Mouse (Mus musculus) forebrain, embryonic 12.5 days (tissue): Measurements from ENCODE around the gene Ebf1. TPM values are rescaled to one million over a fixed set of nuclear protein-coding genes. Genes with fewer than 3 reads are reported as not detected.

Source experiments
- ATAC-seq: fragments of 200-750 bp; cut with Nextera tagmentation; 2 replicates; pipeline ENCODE4 v1.8.0; 2017; ENCODE audit warnings: moderate TSS enrichment; ENCODE audit not compliant: low FRiP score
- H3K27ac ChIP-seq: fragments of 300-500 bp; sonication (generic); 2 replicates; pipeline ENCODE4 v1.5.1; 2016; ENCODE audit warnings: mild to moderate bottlenecking
- H3K27me3 ChIP-seq: fragments of 300-500 bp; sonication (generic); 2 replicates; pipeline ENCODE4 v1.6.1; 2016; ENCODE audit warnings: mild to moderate bottlenecking
- H3K36me3 ChIP-seq: fragments of 300-500 bp; sonication (generic); replicated peaks from 2 replicates; pipeline ENCODE4 v1.6.1; 2016; ENCODE audit warnings: mild to moderate bottlenecking
- H3K4me1 ChIP-seq: fragments of 300-500 bp; sonication (generic); 2 replicates; pipeline ENCODE4 v1.6.1; 2016
- H3K4me2 ChIP-seq: fragments of 300-500 bp; sonication (generic); 2 replicates; pipeline ENCODE4 v1.6.1; 2016; ENCODE audit warnings: mild to moderate bottlenecking, moderate library complexity
- H3K4me3 ChIP-seq: fragments of 300-500 bp; sonication (generic); replicated peaks from 2 replicates; pipeline ENCODE4 v1.5.1; 2016; ENCODE audit warnings: mild to moderate bottlenecking
- H3K9ac ChIP-seq: fragments of 300-500 bp; sonication (generic); 2 replicates; pipeline ENCODE4 v1.6.1; 2016; ENCODE audit warnings: mild to moderate bottlenecking
- H3K9me3 ChIP-seq: fragments of 300-500 bp; sonication (generic); 2 replicates; pipeline ENCODE4 v1.6.1; 2016
- WGBS: fragments of 180-500 bp; shearing (Covaris S2); methylation state at CpG from one replicate; pipeline ENCODE4 v1.1.7; 2016; 5-methylcytosine and 5-hydroxymethylcytosine counted together
- polyA plus RNA-seq: library from polyadenylated mRNA; unstranded; fragments of >200 nt; fragmentation: Nextera tagmentation; extraction: Ambion mirVana; gene quantifications from 2 replicates; pipeline ENCODE4 v1.2.1, GENCODE M21; 2016

The Ebf1 gene
- polyA plus RNA-seq, 1 experiment from 2014 or later: 26.8 TPM

- no peak overlapping the region for H3K9ac ChIP-seq
- H3K4me2 ChIP-seq: no peak overlapping the region
- H3K36me3 ChIP-seq: no peaks in the 10 kb centered on the region
- no peaks in the 10 kb centered on the region for H3K9me3 ChIP-seq
- peaks cover 26% of the 10 kb centered on the region for H3K4me1 ChIP-seq
- ATAC-seq: no peak
- WGBS: 85% methylated on average over 7 of the region's 7 CpGs
- H3K4me3 ChIP-seq: no peak overlapping the region
- H3K27ac ChIP-seq: no peak overlapping the region
- peaks cover 57% of the 10 kb centered on the region for H3K27me3 ChIP-seq
Observed at GRCm38 (mm10) chr11:44763992-44764835, 147.1 kb downstream of the Ebf1 start.

GRCm38 (mm10) chr11:44764988-44765387 lies 147.9 kb downstream of the Ebf1 start:
- WGBS: 68% methylated on average over 11 of the region's 11 CpGs
- H3K9me3 ChIP-seq: no peaks in the 10 kb centered on the region
- peaks cover 63% of the 10 kb centered on the region for H3K27me3 ChIP-seq
- H3K4me1 ChIP-seq: peaks cover 26% of the 10 kb centered on the region
- H3K4me3 ChIP-seq: no peak overlapping the region
- H3K9ac ChIP-seq: no peak overlapping the region
- no peak overlapping the region for H3K4me2 ChIP-seq
- no peak for ATAC-seq
- H3K27ac ChIP-seq: no peak overlapping the region
- H3K36me3 ChIP-seq: no peaks in the 10 kb centered on the region

GRCm38 (mm10) chr11:44766246-44766645 lies 149.1 kb downstream of the Ebf1 start:
- no peak overlapping the region for H3K4me3 ChIP-seq
- peaks cover 71% of the 10 kb centered on the region for H3K27me3 ChIP-seq
- WGBS: 67% methylated on average over 5 of the region's 5 CpGs
- H3K9ac ChIP-seq: no peak overlapping the region
- no peak for ATAC-seq
- H3K4me2 ChIP-seq: no peak overlapping the region
- H3K27ac ChIP-seq: no peak overlapping the region
- H3K36me3 ChIP-seq: no peaks in the 10 kb centered on the region
- H3K9me3 ChIP-seq: no peaks in the 10 kb centered on the region
- H3K4me1 ChIP-seq: peaks cover 21% of the 10 kb centered on the region

GRCm38 (mm10) chr11:44767322-44767721 lies 150.2 kb downstream of the Ebf1 start:
- H3K9ac ChIP-seq: no peak overlapping the region
- no peak overlapping the region for H3K4me3 ChIP-seq
- peaks cover 12% of the 10 kb centered on the region; the same call in 1 of the 2 replicates for H3K4me1 ChIP-seq
- no peak overlapping the region for H3K4me2 ChIP-seq
- H3K27me3 ChIP-seq: peaks cover 70% of the 10 kb centered on the region
- H3K27ac ChIP-seq: no peak overlapping the region
- H3K9me3 ChIP-seq: no peaks in the 10 kb centered on the region
- no peak for ATAC-seq
- 7% methylated on average over 3 of the region's 3 CpGs for WGBS
- H3K36me3 ChIP-seq: no peaks in the 10 kb centered on the region

GRCm38 (mm10) chr11:44768346-44768745 lies 151.2 kb downstream of the Ebf1 start:
- no peak overlapping the region for H3K9ac ChIP-seq
- H3K4me1 ChIP-seq: peaks cover 11% of the 10 kb centered on the region; the same call in 1 of the 2 replicates
- H3K27me3 ChIP-seq: peaks cover 76% of the 10 kb centered on the region
- no peak for ATAC-seq
- 86% methylated on average over 5 of the region's 5 CpGs for WGBS
- no peaks in the 10 kb centered on the region for H3K9me3 ChIP-seq
- no peak overlapping the region for H3K4me3 ChIP-seq
- H3K27ac ChIP-seq: no peak overlapping the region
- H3K4me2 ChIP-seq: no peak overlapping the region
- no peaks in the 10 kb centered on the region for H3K36me3 ChIP-seq

GRCm38 (mm10) chr11:44770989-44771564 lies 154.0 kb downstream of the Ebf1 start:
- H3K27me3 ChIP-seq: peaks cover 79% of the 10 kb centered on the region
- ATAC-seq: no peak
- 78% methylated on average over 11 of the region's 11 CpGs for WGBS

GRCm38 (mm10) chr11:44774411-44774810 lies 157.3 kb downstream of the Ebf1 start:
- H3K27me3 ChIP-seq: peaks cover 94% of the 10 kb centered on the region
- WGBS: 73% methylated on average over 3 of the region's 3 CpGs
- no peak for ATAC-seq

More at GRCm38 (mm10) chr11:44770989-44771564, 154.0 kb downstream of the Ebf1 start:
- Histone ChIP-seq H3K36me3 (no peaks in the 10 kb centered on the region), H3K9me3 (no peaks in the 10 kb centered on the region), H3K4me2 (no peak overlapping the region), H3K27ac (no peak overlapping the region), H3K9ac (no peak overlapping the region), H3K4me1 (peaks cover 4% of the 10 kb centered on the region; the same call in 1 of the 2 replicates), H3K4me3 (no peak overlapping the region)

GRCm38 (mm10) chr11:44775549-44775948 lies 158.4 kb downstream of the Ebf1 start:
- H3K9me3 ChIP-seq: no peaks in the 10 kb centered on the region
- no peak overlapping the region for H3K4me2 ChIP-seq
- 93% methylated on average over 2 of the region's 2 CpGs for WGBS
- no peak overlapping the region for H3K27ac ChIP-seq
- ATAC-seq: no peak
- peaks cover 95% of the 10 kb centered on the region for H3K27me3 ChIP-seq
- no peak overlapping the region for H3K4me3 ChIP-seq
- peaks cover 8% of the 10 kb centered on the region for H3K4me1 ChIP-seq
- H3K36me3 ChIP-seq: no peaks in the 10 kb centered on the region
- no peak overlapping the region for H3K9ac ChIP-seq

More at GRCm38 (mm10) chr11:44774411-44774810, 157.3 kb downstream of the Ebf1 start:
- Histone ChIP-seq H3K4me3 (no peak overlapping the region), H3K4me2 (no peak overlapping the region), H3K36me3 (no peaks in the 10 kb centered on the region), H3K4me1 (peaks cover 8% of the 10 kb centered on the region), H3K27ac (no peak overlapping the region), H3K9me3 (no peaks in the 10 kb centered on the region), H3K9ac (no peak overlapping the region)

- WGBS: 71% methylated on average over 1 of the region's 2 CpGs
- H3K4me2 ChIP-seq: no peak overlapping the region
- H3K27me3 ChIP-seq: peaks cover 97% of the 10 kb centered on the region
- H3K4me1 ChIP-seq: peaks cover 8% of the 10 kb centered on the region
- H3K4me3 ChIP-seq: no peak overlapping the region
- H3K27ac ChIP-seq: no peak overlapping the region
- H3K9me3 ChIP-seq: no peaks in the 10 kb centered on the region
- no peak for ATAC-seq
- no peak overlapping the region for H3K9ac ChIP-seq
- H3K36me3 ChIP-seq: no peaks in the 10 kb centered on the region
Observed at GRCm38 (mm10) chr11:44776556-44776955, 159.4 kb downstream of the Ebf1 start.

GRCm38 (mm10) chr11:44777331-44778310 lies 160.5 kb downstream of the Ebf1 start:
- H3K4me1 ChIP-seq: peaks cover 8% of the 10 kb centered on the region
- H3K36me3 ChIP-seq: no peaks in the 10 kb centered on the region
- H3K4me3 ChIP-seq: no peak overlapping the region
- no peak for ATAC-seq
- no peak overlapping the region for H3K27ac ChIP-seq
- no peak overlapping the region for H3K9ac ChIP-seq
- H3K9me3 ChIP-seq: no peaks in the 10 kb centered on the region
- no peak overlapping the region for H3K4me2 ChIP-seq
- 12% methylated on average over 16 of the region's 16 CpGs for WGBS
- H3K27me3 ChIP-seq: peaks cover 93% of the 10 kb centered on the region

- no peaks in the 10 kb centered on the region for H3K36me3 ChIP-seq
- H3K9ac ChIP-seq: no peak overlapping the region
- H3K27me3 ChIP-seq: peaks cover 93% of the 10 kb centered on the region
- 92% methylated on average over 1 of the region's 1 CpGs for WGBS
- no peaks in the 10 kb centered on the region for H3K9me3 ChIP-seq
- no peak for ATAC-seq
- no peak overlapping the region for H3K27ac ChIP-seq
- H3K4me3 ChIP-seq: no peak overlapping the region
- peaks cover 8% of the 10 kb centered on the region for H3K4me1 ChIP-seq
- no peak overlapping the region for H3K4me2 ChIP-seq
Observed at GRCm38 (mm10) chr11:44779030-44779429, 161.9 kb downstream of the Ebf1 start.
